Mouse (Mus musculus) ES-E14 (cell line): ENCODE results near the gene Lrrn2.

Experiments used
- HCFC1 ChIP-seq: IDR thresholded peaks from 2 replicates; pipeline ENCODE4 v1.6.1; 2012; ENCODE audit warnings: low read length, inconsistent platforms, borderline replicate concordance; ENCODE audit not compliant: insufficient read depth
- ZC3H11A ChIP-seq: IDR thresholded peaks from 2 replicates; pipeline ENCODE4 v1.6.1; 2012; ENCODE audit warnings: low read depth, mild to moderate bottlenecking, inconsistent platforms, low read length, borderline replicate concordance
- ZNF384 ChIP-seq: IDR thresholded peaks from 2 replicates; pipeline ENCODE4 v1.6.1; 2012; ENCODE audit warnings: low read depth, low read length, inconsistent platforms

GRCm38 (mm10) chr1:132925270-132925669 lies 45.2 kb downstream of the Lrrn2 start:
- no peak for TF ChIP-seq HCFC1
- no peak for TF ChIP-seq ZC3H11A
- TF ChIP-seq ZNF384: no peak
